Mouse (Mus musculus): ENCODE data around the gene Sox2. TPM values are rescaled to one million over a fixed set of nuclear protein-coding genes. Genes with fewer than 3 reads are reported as not detected.

The Sox2 gene
- total and polyA plus RNA-seq, 3 experiments = not detected

GRCm38 (mm10) chr3:34642498-34642941 is 7.7 kb upstream of the Sox2 start:
- Histone ChIP-seq H3K9me3 (replicated peaks; ENCODE audit: insufficient read depth, low read length) (no peaks in the 10 kb centered on the region), H3K4me1 (ENCODE audit: control insufficient read depth in 1 of 2, insufficient read depth in 2 of 2, low read length in 2 of 2) (no peaks in the 10 kb centered on the region), H3K36me3 (ENCODE audit: control insufficient read depth in 1 of 2, insufficient read depth in 2 of 2, low read length in 2 of 2) (no peaks in the 10 kb centered on the region), H3K9ac (ENCODE audit: control insufficient read depth, low read depth, low read length, poor library complexity, severe bottlenecking) (no peak overlapping the region), H3K27ac (ENCODE audit: control insufficient read depth, low read depth, low read length) (no peak overlapping the region), H3K27me3 (ENCODE audit: control insufficient read depth in 1 of 2, insufficient read depth in 2 of 2, low read length in 2 of 2) (no peaks in the 10 kb centered on the region), H3K79me2 (ENCODE audit: control insufficient read depth, insufficient read depth, low read length, poor library complexity) (no peaks in the 10 kb centered on the region), H3K4me3 (ENCODE audit: control insufficient read depth in 1 of 2, insufficient read depth in 1 of 2, low read depth in 2 of 2, low read length in 2 of 2) (no peak overlapping the region)
- TF ChIP-seq MYC (IDR thresholded peaks at IDR 0.05; ENCODE audit: low read depth, low read length) (no peak), NELFE (IDR thresholded peaks at IDR 0.05; ENCODE audit: low read depth, low read length) (no peak), TBP (IDR thresholded peaks at IDR 0.05; ENCODE audit: low read depth, low read length) (no peak), JUND (IDR thresholded peaks at IDR 0.05; ENCODE audit: low read depth, low read length) (no peak), UBTF (IDR thresholded peaks at IDR 0.05; ENCODE audit: borderline replicate concordance, insufficient read depth, low read depth, low read length) (no peak), ELF1 (IDR thresholded peaks at IDR 0.05; ENCODE audit: low read depth, low read length) (no peak), HCFC1 (IDR thresholded peaks at IDR 0.05; ENCODE audit: low read depth, low read length) (no peak), MAFK (IDR thresholded peaks at IDR 0.05; ENCODE audit: borderline replicate concordance, low read depth, low read length) (no peak), MXI1 (IDR thresholded peaks at IDR 0.05; ENCODE audit: low read depth, low read length) (no peak), MEF2A (IDR thresholded peaks at IDR 0.05; ENCODE audit: extremely low read depth, insufficient replicate concordance, low read depth, low read length, poor library complexity, severe bottlenecking) (no peak), GABPA (IDR thresholded peaks at IDR 0.05; ENCODE audit: low read depth, low read length) (no peak)
- DNase-seq (ENCODE audit: low read depth, low spot score) = no peak

- no peaks in the 10 kb centered on the region for H3K27me3 ChIP-seq (ENCODE audit: control insufficient read depth in 1 of 2, insufficient read depth in 2 of 2, low read length in 2 of 2)
- no peak overlapping the region for H3K4me3 ChIP-seq (ENCODE audit: control insufficient read depth in 1 of 2, insufficient read depth in 1 of 2, low read depth in 2 of 2, low read length in 2 of 2)
- TF ChIP-seq HCFC1 (IDR thresholded peaks at IDR 0.05; ENCODE audit: low read depth, low read length) = no peak
- TF ChIP-seq POLR2AphosphoS2 (IDR thresholded peaks at IDR 0.05; ENCODE audit: low read length) = no peak
- TF ChIP-seq MYC (IDR thresholded peaks at IDR 0.05; ENCODE audit: low read depth, low read length) = no peak
- TF ChIP-seq TAL1 (IDR thresholded peaks at IDR 0.05; ENCODE audit: low read length) = no peak
- no peak for TF ChIP-seq POLR2AphosphoS5 (IDR thresholded peaks at IDR 0.05; ENCODE audit: borderline replicate concordance, low read depth, low read length)
- no peak for TF ChIP-seq USF2 (IDR thresholded peaks at IDR 0.05; ENCODE audit: borderline replicate concordance in 1 of 2, insufficient read depth in 1 of 2, low read depth in 1 of 2, low read length in 2 of 2)
- TF ChIP-seq MYB (IDR thresholded peaks at IDR 0.05; ENCODE audit: low read depth, low read length) = no peak
- TF ChIP-seq EP300 (IDR thresholded peaks at IDR 0.05; ENCODE audit: low read depth in 1 of 2, low read length in 2 of 2) = no peak
- no peak for TF ChIP-seq GATA1 (IDR thresholded peaks at IDR 0.05; ENCODE audit: low read depth, low read length)
- no peak for TF ChIP-seq ZNF384 (IDR thresholded peaks at IDR 0.05; ENCODE audit: low read depth, low read length)
- no peak for TF ChIP-seq NELFE (IDR thresholded peaks at IDR 0.05; ENCODE audit: low read depth, low read length)
- TF ChIP-seq E2F4 (IDR thresholded peaks at IDR 0.05; ENCODE audit: borderline replicate concordance, low read depth, low read length) = no peak
- no peak for TF ChIP-seq CHD2 (IDR thresholded peaks at IDR 0.05; ENCODE audit: low read length)
- no peaks in the 10 kb centered on the region for H3K79me2 ChIP-seq (ENCODE audit: control insufficient read depth, insufficient read depth, low read length, poor library complexity)
- no peak overlapping the region for H3K27ac ChIP-seq (ENCODE audit: control insufficient read depth, low read depth, low read length)
- no peaks in the 10 kb centered on the region for H3K36me3 ChIP-seq (ENCODE audit: control insufficient read depth in 1 of 2, insufficient read depth in 2 of 2, low read length in 2 of 2)
- H3K4me1 ChIP-seq (ENCODE audit: control insufficient read depth in 1 of 2, insufficient read depth in 2 of 2, low read length in 2 of 2) = no peaks in the 10 kb centered on the region
- H3K9ac ChIP-seq (ENCODE audit: control insufficient read depth, low read depth, low read length, poor library complexity, severe bottlenecking) = no peak overlapping the region
- no peaks in the 10 kb centered on the region for H3K9me3 ChIP-seq (replicated peaks; ENCODE audit: insufficient read depth, low read length)
- no peak for DNase-seq (ENCODE audit: low read depth, low spot score)
These were observed 7.1 kb upstream of the Sox2 start for GRCm38 (mm10) chr3:34643067-34643466.

Data from MEL (cell line).